Mouse (Mus musculus): Measurements from ENCODE around the gene Plvap.

- TF ChIP-seq POLR2A (IDR thresholded peaks at IDR 0.05; ENCODE audit: borderline replicate concordance, extremely low read depth, insufficient read depth, insufficient read length, poor library complexity, severe bottlenecking): no peak
- no peak for TF ChIP-seq CTCF (IDR thresholded peaks at IDR 0.05; ENCODE audit: borderline replicate concordance, extremely low read depth, insufficient read depth, insufficient read length)
These were observed at the start of gene Plvap for GRCm38 (mm10) chr8:71511644-71512043.
